ENCODE assay signal across 7 mouse cellular contexts in genomic region chr4:146101448-146101847, GRCm38 (mm10).
A peak's percentile ranks its signal among the peaks of the same experiment; 100 is the strongest.
DNase-seq lines count a peak whose midpoint lies in the region; TF ChIP-seq lines count a peak whose summit lies in the region.
"Not testable (repeated sequence)": the region's sequence is repeated elsewhere in the genome, so short reads cannot be mapped to it uniquely, and the experiment has no call there.

No protein-coding gene starts in this region.

- DNase-seq in 3134 (ENCODE audit: extremely low read depth, insufficient read length, low spot score) (peak; percentile 6), ES-CJ7 (ENCODE audit: low read depth, low spot score) (peak; percentile 53), NIH3T3 (ENCODE audit: low read depth) (peak; percentile 0), ZHBTc4 (ENCODE audit: low read depth, low spot score) (peak; percentile 64)
- peak; percentile 1 for DNase-seq in kidney, postnatal 4 days
- DNase-seq in testis, postnatal 10 days (ENCODE audit: low spot score), result peak; percentile 35

- TF ChIP-seq CTCF in E14TG2a.4 (conservative IDR thresholded peaks at IDR 0.05; ENCODE audit: low read length), result not testable (repeated sequence)

- H3K27me3 ChIP-seq in E14TG2a.4 (ENCODE audit: insufficient read depth, low read length), result not testable (repeated sequence)

- peak overlapping the region; percentile 57 for H3K4me3 ChIP-seq in E14TG2a.4 (replicated peaks; ENCODE audit: low read length)

- H3K36me3 ChIP-seq in E14TG2a.4 (ENCODE audit: insufficient read depth, low read length), result not testable (repeated sequence)

- not testable (repeated sequence) for H3K4me1 ChIP-seq in E14TG2a.4 (replicated peaks; ENCODE audit: low read depth, low read length)

- not testable (repeated sequence) for H3K9me3 ChIP-seq in E14TG2a.4 (ENCODE audit: low read length)

Comparison
In these comparisons a context has a peak if more than half of its experiments do, and no peak if none do; other contexts are left out.
1. Peak in every context shown above with its lines: DNase-seq and H3K4me3 ChIP-seq.
2. DNase-seq: peak in every context shown above with its lines; median percentile 64 in ZHBTc4; 53 in ES-CJ7; 35 in testis, postnatal 10 days; 6 in 3134; 1 in kidney, postnatal 4 days; 0 in NIH3T3.